Mouse (Mus musculus): ENCODE measurements around the gene Zfp583. TPM values are rescaled to one million over a fixed set of nuclear protein-coding genes. Genes with fewer than 3 reads are reported as not detected.

Zfp583 gene
- polyA plus RNA-seq, 1 experiment: 0.36 TPM

DNA sequence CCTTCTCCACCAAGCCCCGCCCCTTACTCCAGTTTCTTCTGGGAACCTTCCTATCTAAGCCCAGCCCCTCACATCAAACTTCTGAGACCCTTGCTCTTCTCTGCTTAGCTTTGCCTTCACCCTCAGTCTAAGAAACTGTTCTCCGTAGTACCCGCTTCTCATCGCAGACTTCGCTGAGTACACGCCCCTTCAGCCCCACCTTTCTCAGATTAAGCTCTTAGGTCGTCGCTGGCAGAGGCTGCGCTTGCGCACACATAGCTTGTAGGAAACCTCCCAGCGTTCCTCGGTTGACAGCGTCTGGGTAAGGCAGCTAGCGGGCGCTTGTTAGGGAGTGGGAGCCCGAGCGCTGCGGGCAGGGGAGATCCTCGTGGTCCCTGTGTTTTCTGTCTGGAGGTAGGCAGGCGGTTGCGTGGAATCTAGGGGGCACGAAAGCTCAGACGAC lies 32.0 kb upstream of the Zfp583 start, which contains the start of gene Zfp78:
Zfp78 (plus strand) TSS at position 234 of the 442 bp plus-strand sequence.
- Histone ChIP-seq H3K36me3 (ENCODE audit: control insufficient read depth, insufficient read depth, low read length) (no peaks in the 10 kb centered on the region), H3K27me3 (replicated peaks; ENCODE audit: control insufficient read depth, insufficient read depth, low read length) (no peaks in the 10 kb centered on the region), H3K27ac (ENCODE audit: insufficient read depth, low read depth, low read length) (peak within 1 kb of the TSS; percentile 77), H3K4me3 (ENCODE audit: insufficient read depth, low read depth, low read length) (peak within 1 kb of the TSS; percentile 79), H3K4me1 (ENCODE audit: control insufficient read depth, insufficient read depth, low read length) (peaks cover 6% of the 10 kb centered on the region)
- DNase-seq: peak; percentile 92
- under 1% methylated on average over 23 of the region's 23 CpGs for WGBS
- TF ChIP-seq POLR2A (IDR thresholded peaks at IDR 0.05; ENCODE audit: low read depth, low read length) (peak; percentile 15), CTCF (conservative IDR thresholded peaks at IDR 0.05; ENCODE audit: insufficient read depth, insufficient read length, low read depth, low read length) (no peak)

GRCm38 (mm10) chr7:6362268-6363046 lies 31.4 kb upstream of the Zfp583 start:
- peaks cover 6% of the 10 kb centered on the region for H3K4me1 ChIP-seq (ENCODE audit: control insufficient read depth, insufficient read depth, low read length)
- no peaks in the 10 kb centered on the region for H3K27me3 ChIP-seq (replicated peaks; ENCODE audit: control insufficient read depth, insufficient read depth, low read length)
- H3K4me3 ChIP-seq (ENCODE audit: insufficient read depth, low read depth, low read length): peak overlapping the region; percentile 79
- under 1% methylated on average over 38 of the region's 38 CpGs for WGBS
- no peak for TF ChIP-seq CTCF (conservative IDR thresholded peaks at IDR 0.05; ENCODE audit: insufficient read depth, insufficient read length, low read depth, low read length)
- no peak for TF ChIP-seq POLR2A (IDR thresholded peaks at IDR 0.05; ENCODE audit: low read depth, low read length)
- peak; percentile 100 for DNase-seq
- no peaks in the 10 kb centered on the region for H3K36me3 ChIP-seq (ENCODE audit: control insufficient read depth, insufficient read depth, low read length)
- H3K27ac ChIP-seq (ENCODE audit: insufficient read depth, low read depth, low read length): peak overlapping the region; percentile 66; the same call in 1 of the 2 replicates

GRCm38 (mm10) chr7:6361756-6362155 lies 30.7 kb upstream of the Zfp583 start:
- peaks cover 6% of the 10 kb centered on the region for H3K4me1 ChIP-seq (ENCODE audit: control insufficient read depth, insufficient read depth, low read length)
- 23% methylated on average over 7 of the region's 7 CpGs for WGBS
- DNase-seq: no peak
- H3K27ac ChIP-seq (ENCODE audit: insufficient read depth, low read depth, low read length): 0 out of 2 replicates have a peak overlapping the region, but pooled peaks have one; percentile 66
- no peaks in the 10 kb centered on the region for H3K27me3 ChIP-seq (replicated peaks; ENCODE audit: control insufficient read depth, insufficient read depth, low read length)
- no peak for TF ChIP-seq POLR2A (IDR thresholded peaks at IDR 0.05; ENCODE audit: low read depth, low read length)
- TF ChIP-seq CTCF (conservative IDR thresholded peaks at IDR 0.05; ENCODE audit: insufficient read depth, insufficient read length, low read depth, low read length): no peak
- H3K4me3 ChIP-seq (ENCODE audit: insufficient read depth, low read depth, low read length): no peak overlapping the region
- H3K36me3 ChIP-seq (ENCODE audit: control insufficient read depth, insufficient read depth, low read length): no peaks in the 10 kb centered on the region

- Histone ChIP-seq H3K27me3 (replicated peaks; ENCODE audit: control insufficient read depth, insufficient read depth, low read length) (no peaks in the 10 kb centered on the region), H3K36me3 (ENCODE audit: control insufficient read depth, insufficient read depth, low read length) (no peaks in the 10 kb centered on the region), H3K27ac (ENCODE audit: insufficient read depth, low read depth, low read length) (no peak overlapping the region), H3K4me1 (ENCODE audit: control insufficient read depth, insufficient read depth, low read length) (peaks cover 6% of the 10 kb centered on the region), H3K4me3 (ENCODE audit: insufficient read depth, low read depth, low read length) (no peak overlapping the region)
- DNase-seq: no peak
- TF ChIP-seq CTCF (conservative IDR thresholded peaks at IDR 0.05; ENCODE audit: insufficient read depth, insufficient read length, low read depth, low read length): no peak
- no peak for TF ChIP-seq POLR2A (IDR thresholded peaks at IDR 0.05; ENCODE audit: low read depth, low read length)
- 27% methylated on average over 8 of the region's 9 CpGs for WGBS
Observed at GRCm38 (mm10) chr7:6360477-6361060, 29.5 kb upstream of the Zfp583 start.

DNA sequence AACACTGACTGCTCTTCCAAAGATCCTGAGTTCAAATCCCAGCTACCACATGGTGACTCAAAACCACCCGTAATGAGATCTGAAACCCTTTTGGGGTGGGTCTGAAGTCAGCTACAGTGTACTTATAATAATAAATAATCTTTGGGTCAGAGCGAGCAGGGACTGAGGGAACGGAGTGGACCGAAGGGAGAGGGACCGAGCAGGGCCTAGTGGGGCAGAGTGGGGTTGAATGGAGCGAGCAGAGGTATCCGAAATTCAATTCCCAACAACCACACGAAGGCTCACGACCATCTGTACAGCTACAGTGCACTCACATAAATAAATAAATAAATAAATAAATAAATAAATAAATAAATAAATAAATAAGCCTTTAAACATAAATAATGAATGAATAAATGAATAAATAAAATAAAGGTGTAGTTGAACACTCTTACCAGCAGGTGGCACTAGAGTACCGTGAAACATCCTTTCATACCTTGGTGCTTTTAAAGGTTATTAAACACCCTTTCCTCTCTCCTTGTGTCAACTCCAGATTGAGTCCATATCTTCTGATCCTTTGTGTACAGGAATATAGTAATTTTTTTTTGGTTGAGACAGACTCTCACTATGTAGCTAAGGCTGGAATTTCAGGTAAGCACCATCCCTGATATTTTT lies 28.0 kb upstream of the Zfp583 start:
- TF ChIP-seq POLR2A (IDR thresholded peaks at IDR 0.05; ENCODE audit: low read depth, low read length): no peak
- 0 out of 2 replicates have a peak, but pooled peaks have one; percentile 11 for TF ChIP-seq CTCF (conservative IDR thresholded peaks at IDR 0.05; ENCODE audit: insufficient read depth, insufficient read length, low read depth, low read length)
- 51% methylated on average over 10 of the region's 10 CpGs for WGBS
- H3K4me1 ChIP-seq (ENCODE audit: control insufficient read depth, insufficient read depth, low read length): peaks cover 6% of the 10 kb centered on the region
- H3K36me3 ChIP-seq (ENCODE audit: control insufficient read depth, insufficient read depth, low read length): no peaks in the 10 kb centered on the region
- no peak overlapping the region for H3K4me3 ChIP-seq (ENCODE audit: insufficient read depth, low read depth, low read length)
- DNase-seq: peak; percentile 60
- H3K27me3 ChIP-seq (replicated peaks; ENCODE audit: control insufficient read depth, insufficient read depth, low read length): no peaks in the 10 kb centered on the region
- H3K27ac ChIP-seq (ENCODE audit: insufficient read depth, low read depth, low read length): no peak overlapping the region

DNA sequence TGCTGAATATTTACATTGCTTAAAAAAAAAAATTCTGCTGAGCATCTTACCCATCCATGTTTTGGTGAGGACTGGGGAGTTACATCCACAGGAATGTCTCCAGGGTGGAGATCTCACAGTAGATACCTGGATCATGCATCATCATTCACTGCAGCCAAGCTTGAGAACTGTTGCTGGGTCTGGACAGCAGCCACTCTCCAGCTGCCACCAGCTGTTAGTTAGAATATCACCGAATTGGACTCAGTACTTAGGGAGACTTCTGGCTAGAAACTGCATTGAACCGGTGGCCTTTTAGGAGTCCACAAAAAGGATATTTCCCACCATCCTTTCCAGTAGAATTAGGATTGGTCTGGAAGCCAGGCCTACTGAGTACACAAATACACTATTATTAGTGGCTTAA lies 27.0 kb upstream of the Zfp583 start:
- Histone ChIP-seq H3K36me3 (ENCODE audit: control insufficient read depth, insufficient read depth, low read length) (no peaks in the 10 kb centered on the region), H3K27me3 (replicated peaks; ENCODE audit: control insufficient read depth, insufficient read depth, low read length) (no peaks in the 10 kb centered on the region), H3K4me1 (ENCODE audit: control insufficient read depth, insufficient read depth, low read length) (no peaks in the 10 kb centered on the region), H3K4me3 (ENCODE audit: insufficient read depth, low read depth, low read length) (no peak overlapping the region), H3K27ac (ENCODE audit: insufficient read depth, low read depth, low read length) (no peak overlapping the region)
- no peak for TF ChIP-seq CTCF (conservative IDR thresholded peaks at IDR 0.05; ENCODE audit: insufficient read depth, insufficient read length, low read depth, low read length)
- no peak for TF ChIP-seq POLR2A (IDR thresholded peaks at IDR 0.05; ENCODE audit: low read depth, low read length)
- WGBS: 59% methylated on average over 2 of the region's 2 CpGs
- DNase-seq: no peak

GRCm38 (mm10) chr7:6344124-6344523 lies 13.0 kb upstream of the Zfp583 start:
- Histone ChIP-seq H3K36me3 (ENCODE audit: control insufficient read depth, insufficient read depth, low read length) (no peaks in the 10 kb centered on the region), H3K27me3 (replicated peaks; ENCODE audit: control insufficient read depth, insufficient read depth, low read length) (no peaks in the 10 kb centered on the region), H3K4me1 (ENCODE audit: control insufficient read depth, insufficient read depth, low read length) (no peaks in the 10 kb centered on the region), H3K4me3 (ENCODE audit: insufficient read depth, low read depth, low read length) (peak overlapping the region; percentile 71), H3K27ac (ENCODE audit: insufficient read depth, low read depth, low read length) (no peak overlapping the region)
- TF ChIP-seq CTCF (conservative IDR thresholded peaks at IDR 0.05; ENCODE audit: insufficient read depth, insufficient read length, low read depth, low read length) (no peak), POLR2A (IDR thresholded peaks at IDR 0.05; ENCODE audit: low read depth, low read length) (no peak)
- DNase-seq: no peak
- WGBS: 32% methylated on average over 10 of the region's 10 CpGs

All from kidney, adult 2 months (tissue).